Mouse (Mus musculus) hindbrain, embryonic 13.5 days (tissue): ENCODE data around the gene Mark3. TPM values are rescaled to one million over a fixed set of nuclear protein-coding genes. Genes with fewer than 3 reads are reported as not detected.
"Not testable (repeated sequence)": the region's sequence is repeated elsewhere in the genome, so short reads cannot be mapped to it uniquely, and the experiment has no call there.

ENCODE experiments used
- ATAC-seq: fragments of 200-750 bp; cut with Nextera tagmentation; 2 replicates; pipeline ENCODE4 v1.8.0; 2017; ENCODE audit warnings: moderate TSS enrichment; ENCODE audit not compliant: low FRiP score
- H3K27ac ChIP-seq: fragments of 300-500 bp; sonication (generic); 2 replicates; pipeline ENCODE4 v1.5.1; 2015; ENCODE audit warnings: inconsistent platforms, mild to moderate bottlenecking, moderate library complexity
- H3K27me3 ChIP-seq: fragments of 300-500 bp; sonication (generic); 2 replicates; pipeline ENCODE4 v1.6.1; 2015; ENCODE audit warnings: mild to moderate bottlenecking, inconsistent platforms
- H3K36me3 ChIP-seq: fragments of 300-500 bp; sonication (generic); 2 replicates; pipeline ENCODE4 v1.6.1; 2015; ENCODE audit warnings: mild to moderate bottlenecking, inconsistent platforms
- H3K4me1 ChIP-seq: fragments of 300-500 bp; sonication (generic); replicated peaks from 2 replicates; pipeline ENCODE4 v1.6.1; 2015; ENCODE audit warnings: inconsistent platforms
- H3K4me2 ChIP-seq: fragments of 300-500 bp; sonication (generic); 2 replicates; pipeline ENCODE4 v1.6.1; 2015; ENCODE audit warnings: inconsistent platforms, mild to moderate bottlenecking, moderate library complexity
- H3K4me3 ChIP-seq: fragments of 300-500 bp; sonication (generic); 2 replicates; pipeline ENCODE4 v1.5.1; 2015; ENCODE audit warnings: mild to moderate bottlenecking, inconsistent platforms
- H3K9ac ChIP-seq: fragments of 300-500 bp; sonication (generic); 2 replicates; pipeline ENCODE4 v1.6.1; 2015; ENCODE audit warnings: mild to moderate bottlenecking, inconsistent platforms
- H3K9me3 ChIP-seq: fragments of 300-500 bp; sonication (generic); 2 replicates; pipeline ENCODE4 v1.6.1; 2016; ENCODE audit warnings: inconsistent platforms
- WGBS: fragments of 180-500 bp; shearing (Covaris S2); methylation state at CpG from one replicate; pipeline ENCODE4 v1.1.7; 2015; 5-methylcytosine and 5-hydroxymethylcytosine counted together
- polyA plus RNA-seq: library from polyadenylated mRNA; unstranded; fragments of >200 nt; fragmentation: Nextera tagmentation; extraction: Ambion mirVana; gene quantifications from 2 replicates; pipeline ENCODE4 v1.2.1, GENCODE M21; 2015

The Mark3 gene
- polyA plus RNA-seq, 1 experiment from 2014 or later, result 50.9 TPM

GRCm38 (mm10) chr12:111660628-111661027 is 86.3 kb downstream of the Mark3 start:
- no peaks in the 10 kb centered on the region for H3K9me3 ChIP-seq
- no peak for ATAC-seq
- peaks cover 5% of the 10 kb centered on the region for H3K4me1 ChIP-seq
- H3K27me3 ChIP-seq, result no peaks in the 10 kb centered on the region
- no peak overlapping the region for H3K4me3 ChIP-seq
- no peak overlapping the region for H3K4me2 ChIP-seq
- 0 out of 2 replicates have a peak overlapping the region, but pooled peaks have one; percentile 12 for H3K27ac ChIP-seq
- no peak overlapping the region for H3K9ac ChIP-seq
- WGBS, result 82% methylated on average over 1 of the region's 1 CpGs
- peaks cover 69% of the 10 kb centered on the region for H3K36me3 ChIP-seq

- not testable (repeated sequence) for H3K9ac ChIP-seq, H3K4me1 ChIP-seq, ATAC-seq, H3K4me3 ChIP-seq, H3K4me2 ChIP-seq, H3K27ac ChIP-seq, H3K27me3 ChIP-seq, H3K9me3 ChIP-seq
- WGBS, result 96% methylated on average over 11 of the region's 11 CpGs
- peaks cover 61% of the 10 kb centered on the region for H3K36me3 ChIP-seq
Observed at GRCm38 (mm10) chr12:111661554-111661953, 87.2 kb downstream of the Mark3 start.

GRCm38 (mm10) chr12:111663228-111664143 is 89.2 kb downstream of the Mark3 start:
- peaks cover 12% of the 10 kb centered on the region for H3K4me1 ChIP-seq
- no peak for ATAC-seq
- H3K4me2 ChIP-seq, result no peak overlapping the region
- H3K4me3 ChIP-seq, result no peak overlapping the region
- no peak overlapping the region for H3K9ac ChIP-seq
- no peaks in the 10 kb centered on the region for H3K27me3 ChIP-seq
- WGBS, result 80% methylated on average over 17 of the region's 17 CpGs
- H3K27ac ChIP-seq, result peak overlapping the region; percentile 25
- H3K9me3 ChIP-seq, result no peaks in the 10 kb centered on the region
- H3K36me3 ChIP-seq, result peaks cover 58% of the 10 kb centered on the region

GRCm38 (mm10) chr12:111664144-111664634 is 89.9 kb downstream of the Mark3 start:
- no peak overlapping the region for H3K4me2 ChIP-seq
- no peak for ATAC-seq
- no peaks in the 10 kb centered on the region for H3K27me3 ChIP-seq
- 58% methylated on average over 6 of the region's 6 CpGs for WGBS
- H3K9me3 ChIP-seq, result no peaks in the 10 kb centered on the region
- H3K27ac ChIP-seq, result peak overlapping the region; percentile 25; the same call in 1 of the 2 replicates
- peaks cover 51% of the 10 kb centered on the region for H3K36me3 ChIP-seq
- no peak overlapping the region for H3K9ac ChIP-seq
- peaks cover 19% of the 10 kb centered on the region for H3K4me1 ChIP-seq
- H3K4me3 ChIP-seq, result no peak overlapping the region

- Histone ChIP-seq H3K9me3 (no peaks in the 10 kb centered on the region), H3K4me2 (no peak overlapping the region), H3K9ac (no peak overlapping the region; the same call in 1 of the 2 replicates), H3K36me3 (peaks cover 51% of the 10 kb centered on the region), H3K4me3 (no peak overlapping the region), H3K27me3 (no peaks in the 10 kb centered on the region), H3K4me1 (peaks cover 30% of the 10 kb centered on the region), H3K27ac (no peak overlapping the region; the same call in 1 of the 2 replicates)
- 86% methylated on average over 13 of the region's 13 CpGs for WGBS
- ATAC-seq, result no peak
Observed at GRCm38 (mm10) chr12:111665041-111665880, 90.9 kb downstream of the Mark3 start.

GRCm38 (mm10) chr12:111666380-111666779 is 92.1 kb downstream of the Mark3 start:
- Histone ChIP-seq H3K9me3 (no peaks in the 10 kb centered on the region), H3K36me3 (peaks cover 47% of the 10 kb centered on the region), H3K4me2 (no peak overlapping the region), H3K9ac (no peak overlapping the region), H3K4me3 (no peak overlapping the region), H3K27me3 (no peaks in the 10 kb centered on the region), H3K4me1 (peaks cover 37% of the 10 kb centered on the region), H3K27ac (no peak overlapping the region)
- WGBS, result 80% methylated on average over 13 of the region's 13 CpGs
- ATAC-seq, result no peak

GRCm38 (mm10) chr12:111667421-111667820 is 93.1 kb downstream of the Mark3 start:
- H3K36me3 ChIP-seq, result peaks cover 37% of the 10 kb centered on the region
- ATAC-seq, result no peak
- 94% methylated on average over 5 of the region's 5 CpGs for WGBS
- H3K4me1 ChIP-seq, result peaks cover 38% of the 10 kb centered on the region
- H3K9me3 ChIP-seq, result no peaks in the 10 kb centered on the region
- no peak overlapping the region for H3K4me2 ChIP-seq
- peak overlapping the region; percentile 97 for H3K27ac ChIP-seq
- H3K4me3 ChIP-seq, result no peak overlapping the region
- no peak overlapping the region for H3K9ac ChIP-seq
- H3K27me3 ChIP-seq, result no peaks in the 10 kb centered on the region

- Histone ChIP-seq H3K4me2 (peak overlapping the region; percentile 95), H3K4me3 (peak overlapping the region; percentile 91), H3K9ac (peak overlapping the region; percentile 99; the same call in 1 of the 2 replicates), H3K36me3 (peaks cover 36% of the 10 kb centered on the region), H3K27me3 (no peaks in the 10 kb centered on the region), H3K9me3 (no peaks in the 10 kb centered on the region), H3K4me1 (peaks cover 44% of the 10 kb centered on the region), H3K27ac (peak overlapping the region; percentile 97)
- 4% methylated on average over 8 of the region's 8 CpGs for WGBS
- ATAC-seq, result peak; percentile 41
Observed at GRCm38 (mm10) chr12:111668457-111668912, 94.2 kb downstream of the Mark3 start.

- peak overlapping the region; percentile 95 for H3K4me2 ChIP-seq
- ATAC-seq, result no peak
- peaks cover 5% of the 10 kb centered on the region for H3K27me3 ChIP-seq
- peak overlapping the region; percentile 91 for H3K4me3 ChIP-seq
- H3K9ac ChIP-seq, result peak overlapping the region; percentile 99
- H3K4me1 ChIP-seq, result peaks cover 39% of the 10 kb centered on the region
- WGBS, result 37% methylated on average over 23 of the region's 23 CpGs
- H3K36me3 ChIP-seq, result peaks cover 30% of the 10 kb centered on the region
- peak overlapping the region; percentile 97 for H3K27ac ChIP-seq
- H3K9me3 ChIP-seq, result no peaks in the 10 kb centered on the region
Observed at GRCm38 (mm10) chr12:111669000-111669788, 94.9 kb downstream of the Mark3 start.

- peaks cover 39% of the 10 kb centered on the region for H3K4me1 ChIP-seq
- H3K9me3 ChIP-seq, result no peaks in the 10 kb centered on the region
- peaks cover 27% of the 10 kb centered on the region for H3K36me3 ChIP-seq
- H3K27ac ChIP-seq, result peak overlapping the region; percentile 97
- peak overlapping the region; percentile 99 for H3K9ac ChIP-seq
- 34% methylated on average over 8 of the region's 8 CpGs for WGBS
- H3K27me3 ChIP-seq, result peaks cover 6% of the 10 kb centered on the region
- ATAC-seq, result no peak
- peak overlapping the region; percentile 95 for H3K4me2 ChIP-seq
- H3K4me3 ChIP-seq, result peak overlapping the region; percentile 91
Observed at GRCm38 (mm10) chr12:111669961-111670360, 95.6 kb downstream of the Mark3 start.

GRCm38 (mm10) chr12:111670371-111670971 is 96.1 kb downstream of the Mark3 start:
- ATAC-seq, result no peak
- peaks cover 39% of the 10 kb centered on the region for H3K4me1 ChIP-seq
- H3K27me3 ChIP-seq, result peaks cover 10% of the 10 kb centered on the region
- H3K27ac ChIP-seq, result peak overlapping the region; percentile 97
- H3K36me3 ChIP-seq, result peaks cover 24% of the 10 kb centered on the region
- H3K4me3 ChIP-seq, result peak overlapping the region; percentile 91
- no peaks in the 10 kb centered on the region for H3K9me3 ChIP-seq
- H3K4me2 ChIP-seq, result peak overlapping the region; percentile 95
- WGBS, result under 1% methylated on average over 29 of the region's 29 CpGs
- peak overlapping the region; percentile 99 for H3K9ac ChIP-seq
